Mouse (Mus musculus) megakaryocyte, adult 5-6 weeks (primary cell): ENCODE measurements around the gene Tas2r106. TPM values are rescaled to one million over a fixed set of nuclear protein-coding genes. Genes with fewer than 3 reads are reported as not detected.

ENCODE experiments used
- ATAC-seq: 2 replicates; pipeline ENCODE4 v1.8.0; 2016; ENCODE audit warnings: mild to moderate bottlenecking, inconsistent platforms; ENCODE audit not compliant: poor library complexity, severe bottlenecking
- total RNA-seq, 2 experiments: library from RNA; stranded (forward) in 1 of 2; stranded (reverse) in 1 of 2; fragments of 153-499, 151-499 nt in 1 of 2; fragments of 221-1000, 200-1000 nt in 1 of 2; gene quantifications; 2 replicates each; pipeline versions ENCODE4 v1.2.3 to v1.2.4; 2015 to 2017

The Tas2r106 gene
- not detected in 2 replicates for total RNA-seq (2015)
- total RNA-seq (2017), result not detected in 2 replicates

DNA sequence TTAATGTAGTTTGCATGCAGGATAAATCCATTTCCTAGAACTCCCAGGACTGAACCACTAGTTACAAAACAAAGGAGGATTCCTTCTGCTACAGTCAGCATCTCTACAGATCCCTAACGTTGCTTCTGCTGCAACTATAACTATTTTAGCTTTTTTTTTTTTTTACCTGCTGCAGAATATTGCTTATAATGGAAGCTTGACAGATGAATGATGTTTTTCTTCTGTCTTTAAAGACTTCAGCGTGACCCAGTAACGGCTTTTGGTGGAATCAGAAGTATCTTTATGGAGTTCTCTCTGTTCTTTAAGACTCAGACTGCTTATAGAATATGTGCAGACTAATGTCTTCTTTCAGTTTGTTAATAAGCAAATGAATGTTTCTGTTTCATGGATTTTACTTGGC is at the start of gene Tas2r106:
Gene Tas2r106 (minus strand): TSS at position 101 of the 400 bp plus-strand sequence.
- ATAC-seq, result no peak

- ATAC-seq, result no peak
Observed at GRCm38 (mm10) chr6:131712803-131713202, 34.1 kb upstream of the Tas2r106 start.

- ATAC-seq, result no peak
Observed at GRCm38 (mm10) chr6:131689963-131690362, 11.3 kb upstream of the Tas2r106 start, which contains the start of gene Tas2r114. Gene Tas2r114, minus strand, starts transcription at chr6:131690063.

DNA sequence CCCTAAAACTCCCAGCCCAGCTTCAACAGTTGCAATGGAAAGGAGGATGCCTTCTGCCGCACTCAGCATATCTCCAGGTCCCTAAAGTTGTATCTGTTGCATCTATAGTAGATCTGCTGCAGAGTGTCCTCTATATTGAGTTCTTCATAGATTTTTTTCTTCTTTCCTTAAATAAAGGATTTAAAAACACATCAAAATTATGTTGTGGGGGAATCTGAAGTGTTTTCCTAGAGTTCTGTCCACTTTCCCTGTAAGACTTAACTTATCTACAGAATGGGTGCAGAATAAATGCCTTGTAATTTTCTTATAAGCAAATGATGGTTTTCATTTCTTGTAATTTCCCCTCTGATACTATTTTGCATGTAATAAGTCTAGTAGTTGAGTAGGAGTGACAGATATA is 8.7 kb upstream of the Tas2r106 start, which contains the start of gene Tas2r105:
Gene Tas2r105 (minus strand): TSS at position 101 of the 400 bp plus-strand sequence.
- ATAC-seq, result no peak

- no peak for ATAC-seq
Observed at GRCm38 (mm10) chr6:131685644-131686043, 7.0 kb upstream of the Tas2r106 start, which contains the start of gene Tas2r104. Gene Tas2r104, minus strand, starts transcription at chr6:131685744.

DNA sequence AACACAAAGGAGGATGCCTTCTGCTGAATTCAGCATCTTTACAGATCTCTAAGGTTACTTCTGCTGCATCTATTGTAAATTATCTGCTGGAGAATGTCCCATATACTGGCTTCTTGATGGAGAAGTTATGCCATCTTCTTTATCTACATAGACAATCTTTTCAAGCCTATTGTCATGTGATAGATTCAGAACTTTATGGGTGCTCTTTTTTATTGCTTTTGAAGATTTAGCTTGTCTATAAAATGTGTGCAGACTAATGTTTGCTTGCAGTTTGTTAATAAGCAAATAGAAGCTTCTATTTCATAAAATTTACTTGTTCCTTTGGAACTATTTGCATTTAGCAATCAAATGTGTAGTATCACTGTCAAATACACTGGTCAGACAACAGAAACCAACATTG is 18.6 kb downstream of the Tas2r106 start, which contains the start of gene Tas2r107:
Gene Tas2r107 (minus strand): TSS at position 101 of the 400 bp plus-strand sequence.
- no peak for ATAC-seq

- ATAC-seq, result no peak
Observed at GRCm38 (mm10) chr6:131630812-131631211, 47.9 kb downstream of the Tas2r106 start, which contains the start of gene Tas2r130. Gene Tas2r130, minus strand, starts transcription at chr6:131630912.

Other genes with a start within 250 kb of the Tas2r106 start
- not detected in 2 replicates for gene 5430401F13Rik, start 192.5 kb downstream of the Tas2r106 start, total RNA-seq (2015)
- gene 5430401F13Rik, start 192.5 kb downstream of the Tas2r106 start, total RNA-seq (2017), result not detected in 2 replicates
- not detected in 2 replicates for gene Gm6619, start 192.5 kb downstream of the Tas2r106 start, total RNA-seq (2015)
- not detected in 2 replicates for gene Gm6619, start 192.5 kb downstream of the Tas2r106 start, total RNA-seq (2017)
- not detected in 2 replicates for gene Tas2r130, start 48.0 kb downstream of the Tas2r106 start, total RNA-seq (2015)
- gene Tas2r130, start 48.0 kb downstream of the Tas2r106 start, total RNA-seq (2017), result not detected in 2 replicates
- not detected in 2 replicates for gene Tas2r107, start 18.7 kb downstream of the Tas2r106 start, total RNA-seq (2015)
- gene Tas2r107, start 18.7 kb downstream of the Tas2r106 start, total RNA-seq (2017), result not detected in 2 replicates
- not detected in 2 replicates for gene Tas2r104, start 6.9 kb upstream of the Tas2r106 start, total RNA-seq (2015)
- not detected in 2 replicates for gene Tas2r104, start 6.9 kb upstream of the Tas2r106 start, total RNA-seq (2017)
- not detected in 2 replicates for gene Tas2r105, start 8.6 kb upstream of the Tas2r106 start, total RNA-seq (2015)
- gene Tas2r105, start 8.6 kb upstream of the Tas2r106 start, total RNA-seq (2017), result not detected in 2 replicates
- not detected in 2 replicates for gene Tas2r114, start 11.2 kb upstream of the Tas2r106 start, total RNA-seq (2015)
- not detected in 2 replicates for gene Tas2r114, start 11.2 kb upstream of the Tas2r106 start, total RNA-seq (2017)